Mouse (Mus musculus): ENCODE data around the gene Kcnf1. TPM values are rescaled to one million over a fixed set of nuclear protein-coding genes. Genes with fewer than 3 reads are reported as not detected.

The Kcnf1 gene
- polyA plus RNA-seq (2015; fragmentation: Nextera tagmentation; extraction: Ambion mirVana), result 4.6 and 5.1 TPM in 2 replicates

DNA sequence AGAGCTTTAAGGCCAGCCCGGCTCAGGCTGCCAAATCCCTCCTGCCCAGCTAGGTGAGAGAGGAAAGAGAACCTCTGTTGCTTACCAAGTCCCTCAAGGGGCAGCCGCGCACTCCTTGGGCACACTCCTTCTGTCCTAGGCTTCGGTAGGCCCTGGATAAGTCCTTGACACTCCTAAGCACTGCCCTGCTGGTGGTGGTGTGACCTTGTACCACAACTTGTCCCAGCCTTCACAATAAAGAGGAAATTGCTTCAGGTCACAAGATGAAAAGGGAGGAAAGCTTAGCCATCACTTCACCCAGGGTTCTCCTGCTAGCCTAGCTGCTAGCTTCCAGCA lies at the start of gene Kcnf1:
Gene Kcnf1, minus strand, starts transcription at position 132 of the 336 bp plus-strand sequence.
- Histone ChIP-seq H3K36me3 (no peaks in the 10 kb centered on the region), H3K27me3 (peaks cover 10% of the 10 kb centered on the region)
- WGBS, result 13% methylated on average over 4 of the region's 4 CpGs

DNA sequence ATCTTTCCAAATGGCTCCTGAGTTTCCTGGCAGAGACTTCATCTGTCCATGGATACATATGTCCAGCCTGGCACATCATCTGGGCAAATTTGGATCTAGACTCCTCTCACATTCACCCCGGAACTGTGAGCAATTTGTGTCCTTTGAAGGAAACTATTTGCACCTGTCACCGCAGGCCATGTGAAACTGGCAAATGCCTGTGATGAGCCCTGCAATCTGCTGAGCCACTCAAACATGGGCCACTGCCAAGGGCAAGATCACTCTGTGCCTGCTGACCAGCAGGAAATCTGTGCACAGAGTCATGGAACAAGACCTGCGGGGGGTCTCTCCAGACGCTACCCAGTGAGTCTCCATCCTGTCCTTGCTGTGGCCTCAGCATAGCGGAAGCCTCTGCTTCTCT lies 48.3 kb upstream of the Kcnf1 start:
- 0 out of 2 replicates have a peak, but pooled peaks cover 2% of the 10 kb centered on the region for H3K4me1 ChIP-seq (replicated peaks)
- no peak overlapping the region for H3K27ac ChIP-seq (replicated peaks)
- no peak overlapping the region for H3K4me3 ChIP-seq
- H3K27me3 ChIP-seq, result no peaks in the 10 kb centered on the region
- H3K9ac ChIP-seq, result no peak overlapping the region
- H3K9me3 ChIP-seq, result no peaks in the 10 kb centered on the region
- ATAC-seq (ENCODE audit: low FRiP score, low read depth), result peak; percentile 52; the same call in 1 of the 2 replicates
- no peak overlapping the region for H3K4me2 ChIP-seq
- H3K36me3 ChIP-seq, result no peaks in the 10 kb centered on the region
- WGBS, result 64% methylated on average over 5 of the region's 5 CpGs

More for the DNA sequence above, at the start of gene Kcnf1:
- Histone ChIP-seq H3K9ac (peak within 1 kb of the TSS; percentile 57), H3K9me3 (no peaks in the 10 kb centered on the region), H3K27ac (replicated peaks) (peak within 1 kb of the TSS; percentile 63), H3K4me3 (peak within 1 kb of the TSS; percentile 48), H3K4me2 (peak within 1 kb of the TSS; percentile 77), H3K4me1 (replicated peaks) (peaks cover 22% of the 10 kb centered on the region)
- peak; percentile 46 for ATAC-seq (ENCODE audit: low FRiP score, low read depth)

- WGBS, result 57% methylated on average over 3 of the region's 3 CpGs
- ATAC-seq (ENCODE audit: low FRiP score, low read depth), result no peak
- no peak overlapping the region for H3K9ac ChIP-seq
These were observed 46.4 kb upstream of the Kcnf1 start for GRCm38 (mm10) chr12:17223050-17223449.

DNA sequence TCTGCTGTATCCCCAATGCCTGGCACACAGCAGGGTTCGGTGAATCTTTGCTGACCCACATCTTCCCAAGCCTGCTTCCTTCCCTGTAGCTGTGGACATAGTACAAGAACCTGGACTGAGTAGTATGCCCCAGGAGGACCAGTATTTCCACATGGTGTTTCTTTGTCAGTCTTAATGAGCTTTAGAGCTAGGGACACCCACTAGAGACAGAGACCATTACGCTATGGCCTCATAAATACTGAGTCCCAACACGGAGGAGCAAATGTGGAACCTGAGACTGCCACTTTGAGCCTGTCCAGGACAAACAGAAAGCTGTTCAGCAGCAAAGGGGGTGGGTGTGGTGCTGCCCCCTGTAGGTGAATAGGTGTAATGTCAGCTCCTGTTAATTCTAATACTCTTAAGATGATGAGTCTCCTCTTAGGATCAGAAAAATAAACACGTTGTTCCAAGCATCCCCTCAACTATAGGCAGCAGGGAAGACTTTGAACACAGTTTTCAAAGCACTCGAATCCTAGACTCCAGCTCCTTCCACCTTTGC lies 45.3 kb upstream of the Kcnf1 start:
- no peaks in the 10 kb centered on the region for H3K36me3 ChIP-seq
- WGBS, result 52% methylated on average over 5 of the region's 5 CpGs

More at GRCm38 (mm10) chr12:17223050-17223449, 46.4 kb upstream of the Kcnf1 start:
- Histone ChIP-seq H3K27me3 (no peaks in the 10 kb centered on the region), H3K4me1 (replicated peaks) (0 out of 2 replicates have a peak, but pooled peaks cover 2% of the 10 kb centered on the region), H3K4me2 (no peak overlapping the region), H3K27ac (replicated peaks) (no peak overlapping the region), H3K36me3 (no peaks in the 10 kb centered on the region), H3K4me3 (no peak overlapping the region), H3K9me3 (no peaks in the 10 kb centered on the region)

GRCm38 (mm10) chr12:17220631-17221030 lies 43.9 kb upstream of the Kcnf1 start:
- Histone ChIP-seq H3K4me3 (no peak overlapping the region), H3K36me3 (no peaks in the 10 kb centered on the region), H3K4me2 (no peak overlapping the region), H3K4me1 (replicated peaks) (0 out of 2 replicates have a peak, but pooled peaks cover 2% of the 10 kb centered on the region), H3K27me3 (no peaks in the 10 kb centered on the region), H3K27ac (replicated peaks) (no peak overlapping the region), H3K9me3 (no peaks in the 10 kb centered on the region), H3K9ac (no peak overlapping the region)
- WGBS, result 86% methylated on average over 5 of the region's 5 CpGs
- ATAC-seq (ENCODE audit: low FRiP score, low read depth), result no peak

More for the DNA sequence above, 45.3 kb upstream of the Kcnf1 start:
- H3K9ac ChIP-seq, result no peak overlapping the region
- H3K4me1 ChIP-seq (replicated peaks), result 0 out of 2 replicates have a peak, but pooled peaks cover 2% of the 10 kb centered on the region
- no peak overlapping the region for H3K4me3 ChIP-seq
- no peaks in the 10 kb centered on the region for H3K27me3 ChIP-seq
- H3K9me3 ChIP-seq, result no peaks in the 10 kb centered on the region
- H3K4me2 ChIP-seq, result no peak overlapping the region
- ATAC-seq (ENCODE audit: low FRiP score, low read depth), result no peak
- no peak overlapping the region for H3K27ac ChIP-seq (replicated peaks)

GRCm38 (mm10) chr12:17219107-17219506 lies 42.4 kb upstream of the Kcnf1 start:
- Histone ChIP-seq H3K36me3 (no peaks in the 10 kb centered on the region), H3K9ac (no peak overlapping the region), H3K27ac (replicated peaks) (no peak overlapping the region), H3K27me3 (no peaks in the 10 kb centered on the region), H3K4me3 (no peak overlapping the region), H3K4me1 (replicated peaks) (no peaks in the 10 kb centered on the region), H3K9me3 (no peaks in the 10 kb centered on the region), H3K4me2 (no peak overlapping the region)
- 84% methylated on average over 4 of the region's 4 CpGs for WGBS
- ATAC-seq (ENCODE audit: low FRiP score, low read depth), result no peak

GRCm38 (mm10) chr12:17218390-17218789 lies 41.7 kb upstream of the Kcnf1 start:
- WGBS, result 50% methylated on average over 8 of the region's 8 CpGs
- H3K4me1 ChIP-seq (replicated peaks), result no peaks in the 10 kb centered on the region
- no peak overlapping the region for H3K27ac ChIP-seq (replicated peaks)
- no peaks in the 10 kb centered on the region for H3K27me3 ChIP-seq
- no peak overlapping the region for H3K4me2 ChIP-seq
- H3K36me3 ChIP-seq, result no peaks in the 10 kb centered on the region
- no peak for ATAC-seq (ENCODE audit: low FRiP score, low read depth)
- H3K9ac ChIP-seq, result no peak overlapping the region
- H3K9me3 ChIP-seq, result no peaks in the 10 kb centered on the region
- no peak overlapping the region for H3K4me3 ChIP-seq

DNA sequence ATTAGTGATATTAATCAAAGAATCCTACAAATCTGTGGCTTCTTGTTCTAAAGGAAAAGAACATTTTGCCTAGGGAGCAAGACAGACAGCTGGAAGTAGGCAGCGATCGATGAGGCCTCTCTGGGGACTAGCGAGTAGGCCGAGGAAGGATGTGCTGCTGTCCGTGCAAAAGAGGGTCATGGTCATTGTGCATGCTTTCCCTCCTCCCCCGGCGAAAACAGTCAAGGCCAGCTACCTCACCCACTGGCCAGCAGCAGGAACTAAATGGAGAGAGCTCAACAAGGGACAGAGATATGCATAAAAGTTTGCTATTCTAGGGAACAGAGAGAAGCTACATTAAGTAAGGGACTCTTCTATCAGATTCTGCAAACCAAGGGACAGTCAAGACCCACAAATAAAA lies 39.1 kb upstream of the Kcnf1 start:
- Histone ChIP-seq H3K9ac (no peak overlapping the region), H3K4me3 (no peak overlapping the region), H3K27me3 (no peaks in the 10 kb centered on the region), H3K4me1 (replicated peaks) (no peaks in the 10 kb centered on the region), H3K9me3 (no peaks in the 10 kb centered on the region), H3K27ac (replicated peaks) (no peak overlapping the region), H3K36me3 (no peaks in the 10 kb centered on the region), H3K4me2 (no peak overlapping the region)
- 91% methylated on average over 7 of the region's 7 CpGs for WGBS
- ATAC-seq (ENCODE audit: low FRiP score, low read depth), result no peak

GRCm38 (mm10) chr12:17202492-17203322 lies 26.0 kb upstream of the Kcnf1 start:
- 54% methylated on average over 13 of the region's 13 CpGs for WGBS
- H3K4me2 ChIP-seq, result no peak overlapping the region
- no peaks in the 10 kb centered on the region for H3K36me3 ChIP-seq
- H3K27ac ChIP-seq (replicated peaks), result no peak overlapping the region
- H3K4me3 ChIP-seq, result no peak overlapping the region
- no peaks in the 10 kb centered on the region for H3K4me1 ChIP-seq (replicated peaks)
- no peak for ATAC-seq (ENCODE audit: low FRiP score, low read depth)
- no peaks in the 10 kb centered on the region for H3K9me3 ChIP-seq
- H3K9ac ChIP-seq, result no peak overlapping the region
- no peaks in the 10 kb centered on the region for H3K27me3 ChIP-seq

GRCm38 (mm10) chr12:17198621-17199020 lies 21.9 kb upstream of the Kcnf1 start:
- no peak for ATAC-seq (ENCODE audit: low FRiP score, low read depth)
- Histone ChIP-seq H3K4me2 (no peak overlapping the region), H3K27ac (replicated peaks) (no peak overlapping the region), H3K9ac (no peak overlapping the region), H3K27me3 (no peaks in the 10 kb centered on the region), H3K36me3 (no peaks in the 10 kb centered on the region), H3K4me1 (replicated peaks) (no peaks in the 10 kb centered on the region), H3K4me3 (no peak overlapping the region), H3K9me3 (no peaks in the 10 kb centered on the region)
- 91% methylated on average over 5 of the region's 5 CpGs for WGBS

- H3K27ac ChIP-seq (replicated peaks), result no peak overlapping the region
- no peaks in the 10 kb centered on the region for H3K9me3 ChIP-seq
- no peak for ATAC-seq (ENCODE audit: low FRiP score, low read depth)
- H3K4me3 ChIP-seq, result no peak overlapping the region
- 93% methylated on average over 6 of the region's 6 CpGs for WGBS
- no peaks in the 10 kb centered on the region for H3K4me1 ChIP-seq (replicated peaks)
- H3K4me2 ChIP-seq, result no peak overlapping the region
- H3K36me3 ChIP-seq, result no peaks in the 10 kb centered on the region
- no peak overlapping the region for H3K9ac ChIP-seq
- H3K27me3 ChIP-seq, result no peaks in the 10 kb centered on the region
These were observed 17.5 kb upstream of the Kcnf1 start for GRCm38 (mm10) chr12:17194140-17194539.

GRCm38 (mm10) chr12:17193311-17193710 lies 16.6 kb upstream of the Kcnf1 start:
- 91% methylated on average over 1 of the region's 1 CpGs for WGBS
- no peak for ATAC-seq (ENCODE audit: low FRiP score, low read depth)

More at GRCm38 (mm10) chr12:17193311-17193710, 16.6 kb upstream of the Kcnf1 start:
- Histone ChIP-seq H3K4me3 (no peak overlapping the region), H3K27ac (replicated peaks) (no peak overlapping the region), H3K4me2 (no peak overlapping the region), H3K27me3 (no peaks in the 10 kb centered on the region), H3K9ac (no peak overlapping the region), H3K36me3 (no peaks in the 10 kb centered on the region), H3K4me1 (replicated peaks) (no peaks in the 10 kb centered on the region), H3K9me3 (no peaks in the 10 kb centered on the region)
